Mouse (Mus musculus): ENCODE results near the gene Isx. TPM values are rescaled to one million over a fixed set of nuclear protein-coding genes. Genes with fewer than 3 reads are reported as not detected.
A peak's percentile ranks its signal among the peaks of the same experiment; 100 is the strongest.

Isx gene
- total RNA-seq, 2 experiments from 2014 or later, result not detected

DNA sequence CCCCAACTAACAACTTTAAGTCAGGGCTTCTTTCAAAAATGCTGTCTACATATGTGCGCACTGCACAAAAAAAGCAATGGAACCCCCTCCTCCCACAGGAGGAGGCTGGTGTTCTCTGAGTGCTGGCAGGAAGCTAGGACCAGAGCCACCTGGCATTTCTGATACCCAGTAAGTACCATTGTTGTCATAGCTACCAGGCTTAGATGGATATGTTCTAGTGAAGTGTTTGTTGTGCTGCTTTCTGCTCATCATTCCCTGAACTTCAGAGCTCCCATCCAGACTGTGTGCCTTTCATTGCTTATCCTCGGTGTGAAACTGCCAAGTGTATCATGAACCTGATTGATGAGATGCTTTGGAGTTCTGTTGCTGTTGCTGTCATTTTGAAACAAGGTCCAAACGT lies 26.8 kb downstream of the Isx start:
- peak in 1 of 2 experiments; percentile 38 for DNase-seq (ENCODE audit: low spot score in 2 of 2)

DNA sequence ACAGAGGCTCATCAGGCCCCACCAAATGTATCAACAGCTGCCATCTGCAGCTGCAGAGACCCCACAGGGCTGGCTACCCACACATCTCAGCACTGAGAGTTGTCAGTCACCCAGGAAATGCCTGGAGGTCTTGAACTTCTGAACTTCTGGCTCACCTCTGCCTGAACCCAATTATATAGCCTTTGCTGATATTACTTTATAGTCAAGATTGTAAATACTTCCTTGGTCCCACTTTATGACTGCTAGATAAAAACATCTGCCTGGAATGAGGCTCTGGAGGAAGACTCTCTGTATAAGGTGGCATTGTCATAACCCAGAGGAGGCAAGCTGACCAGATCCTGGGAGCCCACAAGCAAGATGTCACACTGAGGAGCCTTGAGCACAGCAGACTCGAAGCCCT lies 28.8 kb downstream of the Isx start:
- no peak for DNase-seq (ENCODE audit: low spot score in 2 of 2)

DNA sequence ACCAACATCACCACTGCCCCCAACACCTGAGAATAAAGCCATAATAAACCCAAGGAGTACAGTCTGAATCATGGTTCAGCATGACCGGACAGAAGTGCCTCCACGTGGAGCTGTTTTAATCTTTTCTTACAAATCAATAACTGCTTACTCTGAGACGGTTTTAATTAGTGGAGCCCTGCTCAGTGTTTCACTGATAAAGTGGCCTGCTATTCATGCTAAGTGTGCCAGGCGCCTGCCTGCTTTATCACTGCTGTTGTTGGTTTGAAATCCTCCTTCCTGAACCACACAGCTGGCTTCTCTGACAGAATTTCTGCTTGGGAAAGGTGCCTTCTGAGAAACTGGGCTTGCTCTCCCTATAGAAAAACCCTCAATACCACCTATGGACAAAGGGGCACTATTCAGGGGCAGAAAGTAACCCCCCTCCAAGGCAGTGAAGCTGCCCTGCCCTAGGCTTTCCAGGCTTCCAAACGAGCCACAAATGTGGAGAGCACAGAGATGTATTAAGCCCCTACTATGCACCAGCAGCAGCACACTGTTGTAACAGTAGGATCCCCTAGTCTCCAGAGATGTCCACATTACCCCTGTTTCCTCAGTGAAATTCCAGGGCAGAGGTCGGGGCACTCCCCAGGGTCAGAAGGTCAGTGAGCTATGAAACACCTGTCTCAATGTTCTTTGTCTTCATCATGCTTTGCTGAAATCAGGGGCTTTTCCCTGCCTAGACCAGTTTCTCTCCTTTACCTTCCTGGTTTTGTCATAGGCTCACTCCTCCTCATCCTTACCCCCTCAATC lies 30.3 kb downstream of the Isx start:
- DNase-seq (ENCODE audit: low spot score in 2 of 2), result no peak

DNA sequence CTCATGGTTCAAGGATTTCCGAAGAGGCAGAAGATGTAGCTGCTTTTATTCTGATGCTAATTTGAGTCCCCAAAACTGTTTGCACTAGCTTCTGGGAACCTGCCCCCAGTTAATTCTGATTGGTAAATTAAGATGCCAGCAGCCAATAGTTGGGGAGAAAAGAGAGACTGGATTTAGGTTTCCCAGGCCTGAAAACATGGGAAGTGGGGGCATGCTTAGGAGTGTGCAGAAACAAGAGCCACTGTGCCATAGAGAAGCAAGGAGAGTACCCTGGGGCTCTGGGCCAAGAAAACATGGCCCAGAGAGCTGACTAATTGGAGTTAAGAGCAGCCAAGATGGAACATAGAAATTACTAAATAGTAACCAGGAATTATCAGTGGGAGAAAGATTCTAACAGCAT lies 33.4 kb downstream of the Isx start:
- no peak for DNase-seq (ENCODE audit: low spot score in 2 of 2)

DNA sequence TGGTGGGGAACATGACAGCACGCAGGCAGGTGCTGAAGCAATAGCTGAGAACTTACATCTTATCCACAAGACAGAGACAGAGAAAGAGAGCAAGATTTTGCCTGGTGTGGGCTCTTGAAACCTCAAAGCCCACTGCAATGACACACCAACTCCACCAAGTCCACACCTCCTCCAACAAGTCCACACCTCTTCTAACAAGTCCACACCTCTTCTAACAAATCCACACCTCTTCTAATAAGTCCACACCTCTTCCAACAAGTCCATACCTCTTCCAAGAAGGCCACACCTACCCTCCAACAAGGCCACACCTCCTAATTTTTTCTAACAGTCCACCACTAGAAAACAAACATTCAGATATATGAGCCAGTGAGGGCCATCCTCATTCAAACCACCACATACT lies 37.7 kb downstream of the Isx start:
- DNase-seq (ENCODE audit: low spot score in 2 of 2), result no peak

DNA sequence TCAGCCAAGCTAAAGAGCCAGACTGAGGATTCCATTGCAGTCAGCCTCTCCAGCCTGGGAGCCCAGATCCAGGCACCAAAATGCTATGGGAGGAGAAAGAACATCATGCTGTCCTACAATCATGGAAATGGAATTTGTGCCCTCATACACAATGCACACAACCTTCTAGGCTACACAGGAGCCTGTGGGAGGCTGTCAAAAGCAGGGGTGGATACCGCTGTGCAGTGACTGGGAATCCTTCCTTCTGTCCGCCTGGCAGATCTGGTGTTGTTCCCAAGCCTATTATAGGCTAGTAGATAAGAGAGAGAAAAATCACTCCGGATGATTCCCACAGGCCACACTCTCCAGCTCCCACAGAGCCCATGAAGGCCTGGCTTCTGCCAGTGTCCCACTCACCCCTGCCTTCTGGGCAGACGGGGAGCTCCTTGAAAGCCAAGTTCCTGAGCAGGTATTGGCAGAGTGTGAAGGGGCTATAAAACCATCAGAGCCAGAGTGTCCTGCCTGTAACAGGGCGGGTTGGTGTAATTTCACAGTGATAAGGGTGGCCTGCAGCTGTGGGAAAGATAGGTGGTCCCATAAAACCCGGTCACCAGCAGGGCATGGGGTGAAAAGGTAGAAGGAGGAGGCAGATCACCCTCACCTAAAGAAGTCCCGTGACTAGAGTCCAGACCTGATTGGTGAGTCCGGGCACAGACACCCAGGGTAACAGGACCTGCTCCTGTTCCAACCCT lies 47.9 kb downstream of the Isx start:
- no peak for DNase-seq (ENCODE audit: low spot score in 2 of 2)

DNA sequence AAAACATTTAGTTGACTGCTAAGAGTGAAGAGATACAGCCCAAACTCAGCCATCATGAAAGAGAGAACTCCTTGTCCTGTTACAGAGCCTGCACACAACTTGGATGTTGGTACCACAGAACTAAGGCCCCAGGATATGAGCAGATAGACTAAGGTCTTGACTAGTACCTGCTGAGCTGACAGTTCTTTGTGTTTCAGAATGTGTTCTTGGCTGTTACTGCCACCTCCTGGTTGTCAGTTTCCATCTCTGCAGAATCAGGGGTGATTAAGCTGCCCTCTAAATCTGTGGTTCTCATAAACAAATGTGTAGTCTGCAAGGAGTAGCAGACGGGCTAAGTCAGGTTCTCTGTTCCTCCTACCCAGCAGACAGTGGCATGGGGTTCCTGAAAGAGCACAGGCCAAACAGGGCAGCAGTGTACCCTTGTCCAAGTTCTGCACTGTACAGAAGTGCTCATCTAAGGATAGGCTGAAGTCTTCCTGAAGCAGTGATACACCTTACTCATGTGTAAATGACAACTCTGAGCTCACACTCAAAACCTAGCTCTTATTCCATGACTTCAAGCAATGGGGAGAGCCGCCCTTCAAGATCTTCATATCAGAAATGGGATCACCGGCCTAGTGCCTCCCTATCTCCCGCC lies 49.0 kb downstream of the Isx start:
- peak; percentile 46 to 56 for DNase-seq (ENCODE audit: low spot score in 2 of 2)

DNA sequence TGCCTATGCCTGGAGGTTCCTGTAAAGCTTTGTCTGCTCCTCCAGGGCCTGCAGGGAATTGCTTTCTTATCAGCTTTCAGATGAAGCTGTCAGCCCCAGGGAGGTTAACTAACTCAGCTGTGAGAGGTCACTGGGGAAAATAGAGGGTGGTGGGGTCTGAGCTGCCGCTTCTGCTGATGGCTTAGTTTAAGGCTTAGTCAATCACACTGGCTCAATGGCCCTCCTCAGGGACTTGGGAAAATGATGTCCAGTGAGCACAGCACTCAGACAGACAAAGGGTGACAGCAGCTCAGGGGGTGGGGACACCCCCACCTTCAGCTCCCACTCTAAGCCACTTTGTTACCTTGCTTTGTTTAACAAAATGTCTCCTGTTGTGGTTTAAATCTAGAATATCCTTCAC lies 55.0 kb downstream of the Isx start:
- no peak for DNase-seq (ENCODE audit: low spot score in 2 of 2)

DNA sequence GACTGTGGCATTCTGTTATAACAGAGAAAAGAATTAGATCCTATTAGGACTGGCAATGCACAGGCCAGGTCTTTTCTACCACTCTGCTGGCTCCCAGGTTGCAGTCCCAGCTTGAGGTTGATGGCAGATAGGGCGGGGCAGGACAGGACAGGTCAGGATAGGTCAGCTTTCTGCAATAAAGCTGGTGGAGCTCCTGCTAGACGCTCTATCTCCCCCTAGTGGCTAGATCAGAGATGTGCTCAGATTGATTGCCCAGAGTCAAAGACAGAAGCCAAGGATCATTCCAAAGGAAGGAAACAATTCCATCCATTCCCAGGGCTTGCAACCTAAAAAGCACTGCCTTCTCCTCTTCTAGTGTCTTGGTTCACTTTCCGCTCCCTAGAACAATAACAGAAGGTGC lies 57.8 kb downstream of the Isx start:
- peak in 1 of 2 experiments; percentile 33 for DNase-seq (ENCODE audit: low spot score in 2 of 2)

DNA sequence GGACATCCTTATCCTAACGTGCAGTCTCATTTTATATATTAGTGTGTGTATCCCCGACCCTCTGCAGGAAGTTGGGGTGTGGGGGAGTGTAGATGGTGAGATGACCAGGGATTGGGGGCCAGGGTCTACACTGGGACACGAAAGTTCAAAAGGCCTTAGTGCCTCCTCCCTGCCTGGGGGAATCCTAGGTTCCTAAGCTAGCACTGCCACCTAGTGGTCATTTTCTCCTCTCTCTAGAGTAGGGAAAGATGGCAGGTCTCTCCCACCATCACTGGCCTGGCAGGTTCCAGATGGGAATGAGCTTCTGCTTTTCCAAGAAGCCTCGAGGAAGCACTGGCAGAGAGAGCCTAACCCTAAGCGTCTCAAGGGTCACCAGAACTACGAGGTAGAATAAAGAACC lies 62.3 kb downstream of the Isx start:
- peak; percentile 70 to 73 for DNase-seq (ENCODE audit: low spot score in 2 of 2)

DNA sequence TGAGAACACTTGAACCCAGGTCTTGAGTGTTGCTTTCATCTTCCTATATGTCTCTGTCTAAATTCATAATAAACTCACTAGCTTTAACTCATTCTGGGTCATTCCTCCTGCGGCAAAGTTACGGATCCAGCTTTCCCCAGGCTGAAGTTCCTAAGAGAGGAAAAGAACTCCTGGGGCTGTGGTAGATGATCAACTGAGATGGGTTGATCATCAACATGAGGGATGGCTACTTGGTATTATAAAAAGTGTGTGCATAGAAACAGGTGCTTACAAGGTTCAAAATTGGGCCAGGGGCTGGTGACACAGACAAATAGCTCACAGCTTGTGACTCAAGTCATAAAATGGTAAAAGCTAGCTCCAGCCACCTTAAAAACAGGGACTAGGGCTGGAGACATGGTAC lies 63.7 kb downstream of the Isx start:
- no peak for DNase-seq (ENCODE audit: low spot score in 2 of 2)

DNA sequence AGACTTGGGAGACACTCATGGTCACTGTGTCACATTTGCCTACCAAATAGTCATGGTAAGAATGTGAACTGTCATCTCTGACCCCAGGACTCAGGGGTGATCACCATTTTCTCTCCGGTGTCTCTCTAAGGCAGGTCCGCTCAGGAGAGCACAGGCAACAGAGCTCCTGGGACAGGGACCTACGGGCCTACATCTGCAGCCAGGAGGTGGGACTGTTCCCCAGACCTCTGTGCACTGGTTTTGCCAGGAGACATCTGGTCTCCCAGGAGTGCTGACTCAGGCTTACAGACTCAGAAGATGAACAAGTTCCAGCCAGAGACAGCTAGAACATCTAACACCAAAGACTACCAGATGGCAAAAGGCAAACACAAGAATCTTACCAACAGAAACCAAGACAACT lies 69.1 kb downstream of the Isx start:
- DNase-seq (ENCODE audit: low spot score in 2 of 2), result no peak

Other genes starting within 250 kb of the Isx start
- 10 to 100 TPM; 26.2 to 30.3 TPM for gene Hmgxb4, start 120.2 kb downstream of the Isx start, total RNA-seq (2021)
- 10 to 100 TPM; 34.8 to 36.7 TPM for gene Tom1, start 160.5 kb downstream of the Isx start, total RNA-seq (2021)
- 1 to 10 TPM; 5.9 to 6.8 TPM for gene Hmox1, start 220.4 kb downstream of the Isx start, total RNA-seq (2021)
- 1 to 10 TPM; 9.4 to 9.8 TPM for gene Mcm5, start 236.4 kb downstream of the Isx start, total RNA-seq (2021)